Mouse (Mus musculus) gastrocnemius, postnatal 14 days (tissue): ENCODE data around the gene Mia2. TPM values are rescaled to one million over a fixed set of nuclear protein-coding genes. Genes with fewer than 3 reads are reported as not detected.

Experiments
- DNase-seq: peaks from one replicate; pipeline ENCODE4 v3.0.0; 2021; ENCODE audit warnings: mixed read lengths
- intact Hi-C: fragments of 180-260 bp; cut with DNase I; formaldehyde crosslinking; loops from one replicate; pipeline ENCODE4 v1.15.1; 2025; ENCODE audit warnings: low total_unique reads
- total RNA-seq, 2 experiments: library from RNA; stranded (reverse); gene quantifications; 2 replicates each; pipeline ENCODE4 v1.2.3; 2021

Gene Mia2
- total RNA-seq, 2 experiments from 2014 or later: 62.5 to 69.8 TPM

- intact Hi-C loops: loop anchor here (10.0 kb wide), 1 partner anchor 71 kb away; the partner anchor contains the start of genes Pnn and Trappc6b
- DNase-seq: no peak
Observed at GRCm38 (mm10) chr12:59135533-59136300, 40.1 kb downstream of the Mia2 start.

GRCm38 (mm10) chr12:59137031-59137430 lies 41.4 kb downstream of the Mia2 start:
- DNase-seq: no peak
- intact Hi-C loops: loop anchor here (10.0 kb wide), 1 partner anchor 72 kb away; the partner anchor contains the start of genes Pnn and Trappc6b

- no peak for DNase-seq
Observed at GRCm38 (mm10) chr12:59139372-59139771, 43.8 kb downstream of the Mia2 start.

GRCm38 (mm10) chr12:59145130-59145529 lies 49.5 kb downstream of the Mia2 start:
- no peak for DNase-seq
- intact Hi-C loops: no loop called here

More at GRCm38 (mm10) chr12:59139372-59139771, 43.8 kb downstream of the Mia2 start:
- intact Hi-C loops: loop anchor here (10.0 kb wide), 1 partner anchor 75 kb away; the partner anchor contains the start of genes Pnn and Trappc6b

- intact Hi-C loops: no loop called here
- DNase-seq: no peak
Observed at GRCm38 (mm10) chr12:59149691-59150090, 54.1 kb downstream of the Mia2 start.

- intact Hi-C loops: no loop called here
Observed at GRCm38 (mm10) chr12:59161091-59161490, 65.5 kb downstream of the Mia2 start.

GRCm38 (mm10) chr12:59162797-59163196 lies 67.2 kb downstream of the Mia2 start:
- DNase-seq: no peak
- intact Hi-C loops: no loop called here

More at GRCm38 (mm10) chr12:59161091-59161490, 65.5 kb downstream of the Mia2 start:
- no peak for DNase-seq

- intact Hi-C loops: no loop called here
- DNase-seq: no peak
Observed at GRCm38 (mm10) chr12:59164522-59164921, 68.9 kb downstream of the Mia2 start.

GRCm38 (mm10) chr12:59166557-59166956 lies 71.0 kb downstream of the Mia2 start:
- intact Hi-C loops: no loop called here
- no peak for DNase-seq

- DNase-seq: no peak
- intact Hi-C loops: no loop called here
Observed at GRCm38 (mm10) chr12:59169935-59170334, 74.3 kb downstream of the Mia2 start.

GRCm38 (mm10) chr12:59177814-59178213 lies 82.2 kb downstream of the Mia2 start:
- DNase-seq: no peak
- intact Hi-C loops: no loop called here

- intact Hi-C loops: no loop called here
Observed at GRCm38 (mm10) chr12:59188086-59188682, 92.6 kb downstream of the Mia2 start.

GRCm38 (mm10) chr12:59193637-59194036 lies 98.0 kb downstream of the Mia2 start:
- intact Hi-C loops: no loop called here
- DNase-seq: no peak

More at GRCm38 (mm10) chr12:59188086-59188682, 92.6 kb downstream of the Mia2 start:
- DNase-seq: no peak

GRCm38 (mm10) chr12:59194341-59195003 lies 98.9 kb downstream of the Mia2 start:
- no peak for DNase-seq
- intact Hi-C loops: no loop called here

- no peak for DNase-seq
- intact Hi-C loops: no loop called here
Observed at GRCm38 (mm10) chr12:59195065-59195464, 99.5 kb downstream of the Mia2 start.

- intact Hi-C loops: no loop called here
- DNase-seq: no peak
Observed at GRCm38 (mm10) chr12:59195941-59196340, 100.3 kb downstream of the Mia2 start.

GRCm38 (mm10) chr12:59198750-59199149 lies 103.2 kb downstream of the Mia2 start:
- no peak for DNase-seq
- intact Hi-C loops: no loop called here

- no peak for DNase-seq
- intact Hi-C loops: no loop called here
Observed at GRCm38 (mm10) chr12:59199361-59199760, 103.8 kb downstream of the Mia2 start.

- intact Hi-C loops: no loop called here
- no peak for DNase-seq
Observed at GRCm38 (mm10) chr12:59205571-59205970, 110.0 kb downstream of the Mia2 start.
